Mouse (Mus musculus): ENCODE measurements around the gene Elmod3.

- TF ChIP-seq CTCF (IDR thresholded peaks at IDR 0.05; ENCODE audit: control insufficient read depth, insufficient read depth, insufficient read length) (no peak), USF1 (IDR thresholded peaks at IDR 0.05; ENCODE audit: low read depth) (no peak), FOSL1 (IDR thresholded peaks at IDR 0.05; ENCODE audit: insufficient read depth, low read length, poor library complexity, severe bottlenecking) (no peak), MYOD1 (IDR thresholded peaks at IDR 0.05; ENCODE audit: control insufficient read depth, insufficient read length, low read depth) (no peak), MYOG (IDR thresholded peaks at IDR 0.05; ENCODE audit: control insufficient read depth, extremely low read depth, insufficient read length) (no peak), CEBPB (IDR thresholded peaks at IDR 0.05; ENCODE audit: low read depth) (no peak)
Measured at GRCm38 (mm10) chr6:72560801-72561200, 37.4 kb downstream of the Elmod3 start.

All from C2C12 (cell line).